Mouse (Mus musculus): ENCODE data around the gene Chaf1a.

The Chaf1a gene

DNA sequence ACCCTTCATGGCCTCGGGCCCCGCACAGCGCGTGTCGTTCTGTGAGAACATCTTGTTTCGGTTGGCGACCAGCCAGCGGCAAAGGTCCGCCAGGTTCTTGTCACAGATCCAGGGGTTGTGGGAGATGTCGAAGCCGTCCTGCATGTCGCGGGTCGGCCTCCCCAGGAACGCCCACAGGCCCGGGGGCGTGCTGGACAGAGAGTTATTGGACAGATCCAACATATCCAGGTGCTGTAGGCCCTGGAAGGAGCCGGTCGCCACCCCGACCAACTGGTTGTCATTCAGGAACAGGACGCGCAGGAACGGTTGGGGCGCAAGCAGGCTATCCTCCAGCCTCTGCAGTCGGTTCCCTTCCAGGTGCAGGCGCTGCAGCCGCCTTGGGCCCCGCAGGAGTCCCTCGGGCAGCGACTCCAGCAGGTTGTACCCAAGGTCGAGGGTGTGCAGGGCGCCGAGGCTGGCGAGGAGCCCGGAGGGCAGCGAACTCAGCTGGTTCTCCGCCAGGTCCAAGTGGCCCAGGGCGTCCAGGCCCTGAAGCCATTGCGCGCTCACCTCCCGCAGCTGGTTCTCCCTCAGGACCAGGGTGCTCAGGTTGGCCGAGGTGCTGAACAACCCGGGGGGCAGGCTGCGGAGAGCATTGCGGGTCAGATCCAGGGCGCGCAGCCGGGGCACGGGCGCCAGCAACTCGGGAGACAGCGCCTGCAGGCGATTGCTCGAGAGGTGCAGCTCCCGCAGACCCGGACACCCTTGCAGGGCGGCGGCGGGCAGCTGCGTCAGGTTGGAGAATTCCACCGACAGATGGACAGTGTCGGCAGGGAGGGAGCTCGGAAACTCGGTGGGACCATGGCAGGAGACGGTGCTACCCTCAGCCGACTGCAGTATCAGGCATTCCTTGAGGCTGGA is 80.0 kb downstream of the Chaf1a start:
- DNase-seq = peak; percentile 83 to 93

DNA sequence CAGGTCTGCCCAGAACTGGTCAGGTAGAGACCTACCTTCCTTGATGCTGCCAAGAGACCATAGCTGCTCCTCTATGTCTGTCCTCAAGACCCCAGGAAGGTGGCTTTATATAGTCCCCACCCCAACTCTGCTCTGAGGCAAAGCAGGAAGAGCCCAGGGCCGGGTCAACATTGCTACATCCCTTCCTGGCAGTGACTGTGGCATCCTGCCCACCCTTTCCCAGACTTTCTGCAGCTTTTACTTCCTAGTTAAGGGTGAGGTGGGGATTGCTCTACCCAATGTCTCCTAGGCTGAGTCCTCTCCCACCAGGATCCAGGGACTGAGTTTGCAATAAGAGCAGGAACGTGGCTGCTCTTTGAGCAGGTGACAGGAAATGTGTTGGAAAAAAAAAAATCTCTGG is 81.6 kb downstream of the Chaf1a start, which contains the start of gene Lrg1:
Gene Lrg1 (minus strand): TSS at position 176 of the 400 bp plus-strand sequence.
- no peak for DNase-seq
